Mouse (Mus musculus): ENCODE results near the gene Rbm47.

Rbm47 gene

GRCm38 (mm10) chr5:66058844-66059243, 114.1 kb downstream of the Rbm47 start:
- no peak for DNase-seq

DNA sequence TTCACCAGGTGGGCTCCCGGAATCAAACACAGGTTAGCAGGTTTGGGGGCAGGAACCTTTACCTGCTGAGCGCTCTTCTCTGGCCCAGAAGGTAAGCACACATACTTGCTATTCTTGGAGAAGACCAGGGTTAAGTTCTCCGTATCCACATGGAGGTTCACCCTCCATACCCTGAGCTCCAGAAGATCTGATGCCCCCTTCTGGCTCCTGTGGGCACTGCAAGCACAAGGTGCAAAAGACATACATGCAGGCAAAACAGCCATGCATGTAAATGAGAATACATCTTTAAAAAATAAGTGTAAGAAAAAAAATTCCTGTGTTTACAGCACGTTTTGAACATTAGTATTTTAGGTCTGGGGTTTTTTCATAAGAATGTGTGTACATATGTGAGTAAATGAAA, 116.2 kb downstream of the Rbm47 start:
- DNase-seq: no peak

GRCm38 (mm10) chr5:66054394-66054793, 118.5 kb downstream of the Rbm47 start:
- DNase-seq: peak; percentile 77

DNA sequence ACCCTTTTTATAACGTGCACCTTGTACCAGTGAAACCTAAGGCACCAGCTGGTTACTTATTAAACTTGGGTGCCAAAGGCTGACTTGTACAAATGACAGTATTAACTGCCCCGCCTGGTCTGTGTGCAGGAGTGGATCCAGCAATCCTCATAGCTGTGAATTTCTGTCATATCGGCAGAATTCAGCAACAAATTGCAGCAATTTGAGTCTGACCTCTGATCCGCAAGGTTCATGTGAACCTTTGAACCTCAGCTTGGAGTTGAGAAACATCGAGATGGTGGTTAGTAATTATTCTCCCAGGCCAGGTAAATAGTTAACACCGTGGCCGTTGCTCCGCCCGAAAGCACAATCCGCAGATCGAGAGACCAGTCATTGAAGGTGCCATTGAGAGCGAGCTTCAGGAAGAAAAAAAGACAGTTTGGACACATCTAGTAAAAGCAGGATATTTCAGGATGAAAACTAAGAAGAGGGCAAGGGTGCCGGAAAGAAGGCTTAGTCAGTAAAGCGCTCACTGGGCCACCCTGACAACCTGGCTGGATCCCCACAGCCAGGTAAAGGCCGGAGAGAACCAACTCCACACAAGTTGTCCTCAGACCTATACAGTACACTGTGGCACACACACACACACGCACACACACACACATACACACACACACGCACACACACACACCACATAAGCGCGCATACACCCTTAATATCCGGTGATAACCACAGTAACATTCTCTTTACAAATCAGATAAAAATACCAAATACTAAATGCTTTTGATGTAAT, 120.0 kb downstream of the Rbm47 start:
- peak; percentile 72 for DNase-seq

DNA sequence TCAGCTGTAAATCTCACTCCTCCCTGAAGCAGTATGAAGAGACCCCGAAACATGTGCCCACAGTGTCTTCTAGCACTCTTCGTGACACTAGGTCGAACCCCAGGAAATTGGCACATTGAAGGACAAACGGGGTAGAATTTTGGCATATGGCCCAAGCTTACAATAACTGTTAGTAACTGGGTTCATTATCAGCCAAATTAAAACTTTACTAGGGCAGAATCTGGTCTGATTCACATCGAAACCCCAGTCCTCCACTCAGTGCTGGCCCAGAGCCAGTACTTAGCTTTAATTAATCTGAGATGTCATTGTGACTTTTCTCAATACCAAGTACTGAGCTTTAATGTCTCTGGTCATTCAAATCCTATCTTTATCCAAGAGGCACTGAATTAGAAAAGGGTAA, 122.1 kb downstream of the Rbm47 start:
- peak; percentile 30 for DNase-seq

GRCm38 (mm10) chr5:66046356-66046755, 126.6 kb downstream of the Rbm47 start:
- DNase-seq: no peak

GRCm38 (mm10) chr5:66043897-66044296, 129.0 kb downstream of the Rbm47 start:
- DNase-seq: no peak

DNA sequence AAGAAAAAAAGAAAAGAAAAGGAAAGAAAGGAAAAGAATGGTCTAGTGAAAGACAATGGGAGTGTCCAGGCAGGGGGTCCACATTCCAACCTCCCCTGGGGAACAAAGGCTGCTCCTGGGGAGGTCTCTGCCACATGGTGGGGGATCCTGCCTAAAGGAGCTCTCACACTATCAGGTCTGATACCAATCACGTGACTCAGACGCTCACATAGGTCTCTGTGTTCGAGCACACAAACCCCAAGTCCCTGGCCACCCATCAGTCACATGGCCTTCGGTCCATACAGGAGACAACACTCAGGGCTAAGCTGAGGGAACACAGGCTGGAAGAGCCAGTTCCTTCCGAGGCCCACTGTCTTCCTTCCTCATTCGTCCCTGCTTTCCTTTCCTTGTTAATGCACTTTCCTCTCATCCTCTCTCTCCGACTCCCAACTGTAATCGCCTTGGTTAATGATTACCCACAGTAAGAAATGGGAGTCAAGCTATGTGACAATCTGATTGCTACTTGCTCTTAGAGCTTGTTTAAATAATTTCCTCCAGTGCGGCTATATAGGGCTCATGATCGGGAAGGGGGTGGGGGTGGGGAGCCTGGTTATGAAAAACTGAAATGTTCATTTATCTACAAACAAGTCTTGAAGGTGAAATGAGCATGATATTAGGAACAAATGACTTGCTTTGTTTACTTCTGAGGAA, 130.1 kb downstream of the Rbm47 start:
- no peak for DNase-seq

- DNase-seq: no peak
Measured at GRCm38 (mm10) chr5:66040744-66041279, 132.1 kb downstream of the Rbm47 start.

DNA sequence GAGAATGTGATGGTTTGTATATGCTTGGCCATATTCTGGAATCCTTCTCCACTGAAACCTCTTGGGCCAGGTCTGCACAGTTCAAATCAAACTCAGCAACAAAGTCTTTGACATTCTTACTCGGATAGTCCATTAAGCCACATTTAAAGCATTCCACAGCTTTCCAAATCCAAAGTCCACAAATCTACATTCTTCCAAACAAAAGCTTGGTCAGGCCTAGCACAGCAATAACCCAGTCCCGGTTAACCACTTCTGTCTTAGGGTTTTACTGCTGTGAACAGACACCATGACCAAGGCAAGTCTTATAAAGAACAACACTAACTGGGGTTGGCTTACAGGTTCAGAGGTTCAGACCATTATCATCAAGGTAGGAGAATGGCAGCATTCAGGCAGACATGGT, 133.1 kb downstream of the Rbm47 start:
- DNase-seq: no peak

DNA sequence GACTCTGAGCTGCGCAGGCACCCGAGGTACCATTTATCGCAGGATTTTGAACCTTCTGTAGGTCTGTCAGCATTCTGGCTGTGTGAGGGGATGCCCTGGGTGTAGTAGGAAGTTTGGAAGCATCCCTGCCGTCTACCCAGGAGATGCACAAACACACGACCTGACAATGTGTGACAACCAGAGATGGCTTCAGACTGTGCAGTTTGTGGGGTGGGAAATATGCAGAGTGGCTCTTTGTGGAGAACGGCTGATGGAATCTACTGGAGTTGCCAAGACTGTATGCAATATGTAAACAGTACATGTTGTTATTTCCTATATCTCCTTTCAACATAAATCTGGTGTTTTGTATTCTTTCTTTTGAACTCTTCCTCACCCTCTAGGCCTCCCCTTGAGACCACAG, 135.9 kb downstream of the Rbm47 start:
- no peak for DNase-seq

DNA sequence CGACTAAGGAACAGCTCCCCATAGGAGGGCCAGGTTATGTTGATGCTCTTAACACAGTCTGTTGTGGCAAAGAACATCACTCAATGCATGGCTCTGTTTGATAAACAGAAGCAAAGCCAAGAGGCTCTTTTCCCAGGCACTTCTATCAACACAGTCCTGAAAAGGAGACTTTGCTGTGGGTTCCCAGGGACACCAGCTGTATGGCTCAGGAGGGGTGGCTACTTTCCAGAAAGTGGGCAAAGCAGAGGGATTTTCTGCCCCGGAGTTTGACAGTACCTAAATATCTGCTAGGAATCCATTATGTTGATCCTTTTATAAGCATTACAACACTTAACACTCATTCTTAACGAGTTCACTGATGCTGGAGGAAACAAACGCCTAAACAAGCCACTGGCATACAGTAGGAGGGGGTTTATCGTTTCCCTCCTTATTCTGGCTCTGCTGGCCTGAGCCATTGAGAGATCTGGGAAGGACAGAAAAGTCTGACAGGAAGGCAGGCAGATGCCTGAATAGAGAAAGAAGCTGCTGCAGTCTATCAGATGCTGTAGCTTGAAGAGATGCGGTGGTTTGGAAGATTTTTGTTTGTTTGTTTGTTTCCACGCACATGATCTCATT, 136.4 kb downstream of the Rbm47 start:
- DNase-seq: no peak

- peak; percentile 59 for DNase-seq
Measured at GRCm38 (mm10) chr5:66034375-66035195, 138.3 kb downstream of the Rbm47 start.

GRCm38 (mm10) chr5:66032826-66033225, 140.1 kb downstream of the Rbm47 start:
- no peak for DNase-seq

GRCm38 (mm10) chr5:66031699-66032098, 141.2 kb downstream of the Rbm47 start:
- DNase-seq: no peak

DNA sequence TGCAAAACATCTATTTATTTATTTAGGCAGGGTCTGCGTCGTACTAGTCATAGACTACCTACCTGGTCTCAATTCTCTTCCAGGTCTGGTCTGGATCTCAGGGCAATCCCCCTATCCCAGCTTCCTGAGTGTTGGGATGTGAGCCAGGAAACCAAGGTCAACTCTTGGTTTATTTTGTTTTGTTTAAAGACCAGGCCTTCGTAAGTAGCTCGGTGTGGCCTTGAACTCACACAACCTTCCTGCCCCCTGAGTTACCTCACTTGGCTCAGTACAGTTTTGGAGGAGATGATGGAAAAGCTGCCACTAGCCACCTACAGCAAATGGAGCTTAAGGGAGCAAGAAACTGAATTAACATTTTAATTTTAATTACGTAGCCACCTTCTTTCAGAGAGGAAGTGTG, 144.7 kb downstream of the Rbm47 start:
- DNase-seq: no peak

GRCm38 (mm10) chr5:66027206-66027605, 145.7 kb downstream of the Rbm47 start:
- no peak for DNase-seq

DNA sequence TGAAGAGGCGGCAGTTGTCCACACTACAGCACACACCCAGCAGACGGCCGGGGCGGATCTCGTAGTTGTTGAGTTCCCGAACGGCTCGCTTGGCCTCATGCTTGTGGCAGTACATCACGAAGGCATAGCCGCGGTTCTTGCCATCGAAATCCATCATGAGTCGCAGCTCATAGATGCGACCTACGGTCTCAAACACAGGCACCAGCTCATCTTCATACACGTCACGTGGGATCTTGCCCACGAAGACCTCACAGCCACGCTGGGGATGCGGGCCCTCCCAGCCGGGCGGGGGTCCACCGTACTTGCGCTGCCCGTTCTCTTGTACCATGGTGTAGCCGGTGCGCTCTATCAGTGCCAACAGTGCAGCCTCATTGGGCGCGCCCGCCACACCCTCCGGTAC, 146.1 kb downstream of the Rbm47 start:
- no peak for DNase-seq

GRCm38 (mm10) chr5:66015449-66015961, 157.4 kb downstream of the Rbm47 start:
- DNase-seq: no peak

DNA sequence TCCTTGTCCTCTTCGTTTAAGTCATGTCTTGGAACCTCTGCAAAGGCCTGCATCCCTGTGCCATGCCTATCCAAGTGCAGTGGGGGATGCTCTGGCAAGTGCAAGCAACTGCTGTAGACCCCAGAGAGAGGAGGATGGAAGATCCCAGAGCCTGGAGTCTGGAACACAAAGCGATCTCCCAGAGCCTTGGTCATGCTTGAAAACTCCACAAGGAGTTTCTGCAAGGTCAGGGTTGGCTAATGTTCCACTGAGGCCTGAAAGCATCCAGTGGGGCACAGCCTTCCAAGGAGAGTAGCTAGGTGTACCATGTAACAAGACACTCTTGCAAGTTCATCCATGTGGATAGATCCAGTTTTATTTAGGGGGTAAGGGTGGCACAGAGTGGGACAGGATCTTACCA, 158.5 kb downstream of the Rbm47 start:
- DNase-seq: peak; percentile 43

DNA sequence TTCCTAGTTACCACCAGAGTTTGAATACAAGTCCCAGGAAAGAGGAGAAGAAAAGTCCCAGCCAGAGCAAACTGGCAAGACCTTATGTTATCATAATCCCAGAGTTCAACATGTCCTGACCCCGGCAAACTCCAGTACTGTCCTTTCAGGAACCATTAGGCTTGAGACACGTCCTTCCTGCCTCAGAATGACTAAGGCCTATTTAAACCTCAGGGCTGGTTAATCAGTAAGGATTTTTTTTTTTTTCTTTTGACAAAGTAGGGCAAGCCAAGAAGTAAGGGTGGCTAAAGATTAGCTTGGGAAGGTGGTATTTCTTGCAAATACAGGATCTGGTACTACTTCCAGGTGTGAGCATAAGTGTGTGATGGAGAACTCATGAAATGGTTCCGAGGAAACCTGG, 158.9 kb downstream of the Rbm47 start:
- DNase-seq: no peak

DNA sequence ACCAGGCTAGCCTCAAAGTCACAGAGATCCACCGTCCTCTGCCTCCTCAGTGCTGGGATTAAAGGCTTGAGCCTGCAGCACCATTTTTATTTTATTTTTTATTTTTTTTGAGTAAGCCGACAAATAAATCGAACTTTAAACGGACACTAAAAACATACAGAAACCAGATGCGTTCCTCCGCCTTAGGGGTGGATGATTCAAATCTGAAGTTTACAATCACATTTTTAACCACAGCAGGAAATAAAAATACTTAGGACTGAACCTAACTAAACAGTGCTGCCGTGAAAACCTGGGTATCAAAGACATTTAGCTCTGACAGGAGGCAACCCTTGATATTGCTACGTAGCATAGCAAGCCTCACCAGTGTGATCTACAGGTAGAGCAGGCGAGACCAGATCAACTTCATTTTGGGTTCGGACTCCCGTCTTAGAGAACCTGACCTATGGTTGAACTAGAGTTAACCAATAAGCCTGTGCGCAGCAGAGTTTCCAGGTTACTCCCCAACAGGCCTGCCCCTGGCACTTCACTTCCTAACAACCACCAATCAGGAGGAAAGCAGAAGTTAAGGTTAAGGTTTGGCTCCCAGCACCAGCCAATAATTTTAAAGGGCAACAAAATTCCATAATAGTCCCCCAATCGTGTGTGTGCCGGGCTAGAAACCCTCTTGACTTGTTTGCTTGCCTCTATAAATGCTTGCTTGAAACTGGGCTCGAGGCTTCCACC, 164.5 kb downstream of the Rbm47 start:
- DNase-seq: no peak
